Mouse (Mus musculus) heart, embryonic 13.5 days (tissue): ENCODE data around the gene Gm1553. TPM values are rescaled to one million over a fixed set of nuclear protein-coding genes. Genes with fewer than 3 reads are reported as not detected.

Experiments
- ATAC-seq: fragments of 200-750 bp; cut with Nextera tagmentation; 2 replicates; pipeline ENCODE4 v1.8.0; 2017; ENCODE audit warnings: moderate TSS enrichment; ENCODE audit not compliant: insufficient number of reproducible peaks, low FRiP score, low TSS enrichment; ENCODE audit errors: extremely low read depth
- H3K27ac ChIP-seq: fragments of 300-500 bp; sonication (generic); replicated peaks from 2 replicates; pipeline ENCODE4 v1.5.1; 2015; ENCODE audit warnings: moderate library complexity, mild to moderate bottlenecking, inconsistent platforms
- H3K27me3 ChIP-seq: fragments of 300-500 bp; sonication (generic); replicated peaks from 2 replicates; pipeline ENCODE4 v1.6.1; 2015; ENCODE audit warnings: mild to moderate bottlenecking, inconsistent platforms
- H3K36me3 ChIP-seq: fragments of 300-500 bp; sonication (generic); 2 replicates; pipeline ENCODE4 v1.6.1; 2015; ENCODE audit warnings: mild to moderate bottlenecking, inconsistent platforms
- H3K4me1 ChIP-seq: fragments of 300-500 bp; sonication (generic); 2 replicates; pipeline ENCODE4 v1.6.1; 2015; ENCODE audit warnings: inconsistent platforms
- H3K4me2 ChIP-seq: fragments of 300-500 bp; sonication (generic); 2 replicates; pipeline ENCODE4 v1.6.1; 2015; ENCODE audit warnings: inconsistent platforms, mild to moderate bottlenecking, moderate library complexity
- H3K4me3 ChIP-seq: fragments of 300-500 bp; sonication (generic); 2 replicates; pipeline ENCODE4 v1.5.1; 2015; ENCODE audit warnings: moderate library complexity, mild to moderate bottlenecking, inconsistent platforms
- H3K9ac ChIP-seq: fragments of 300-500 bp; sonication (generic); 2 replicates; pipeline ENCODE4 v1.6.1; 2015; ENCODE audit warnings: inconsistent platforms, mild to moderate bottlenecking, moderate library complexity
- H3K9me3 ChIP-seq: fragments of 300-500 bp; sonication (generic); 2 replicates; pipeline ENCODE4 v1.6.1; 2016; ENCODE audit warnings: inconsistent platforms
- WGBS: fragments of 180-500 bp; shearing (Covaris S2); methylation state at CpG from one replicate; pipeline ENCODE4 v1.1.7; 2015; ENCODE audit warnings: mixed read lengths; 5-methylcytosine and 5-hydroxymethylcytosine counted together
- polyA plus RNA-seq: library from polyadenylated mRNA; unstranded; fragments of >200 nt; fragmentation: Nextera tagmentation; extraction: Ambion mirVana; gene quantifications from 2 replicates; pipeline ENCODE4 v1.2.1, GENCODE M21; 2015

The Gm1553 gene
- not detected in 2 replicates for polyA plus RNA-seq

GRCm38 (mm10) chr10:82492518-82492917 lies at the start of gene Gm1553:
Gene Gm1553, minus strand, starts transcription at chr10:82492618.
- no peak within 1 kb of the TSS for H3K27ac ChIP-seq
- no peaks in the 10 kb centered on the region for H3K9me3 ChIP-seq
- no peak within 1 kb of the TSS for H3K4me2 ChIP-seq
- no peak within 1 kb of the TSS for H3K9ac ChIP-seq
- 71% methylated on average over 2 of the region's 2 CpGs for WGBS
- H3K4me3 ChIP-seq = no peak within 1 kb of the TSS
- ATAC-seq = no peak
- no peaks in the 10 kb centered on the region for H3K4me1 ChIP-seq
- H3K27me3 ChIP-seq = no peaks in the 10 kb centered on the region
- H3K36me3 ChIP-seq = no peaks in the 10 kb centered on the region

Other genes starting within 250 kb of the Gm1553 start
- not detected in 2 replicates for gene 4932415D10Rik, start 176.0 kb downstream of the Gm1553 start, polyA plus RNA-seq
- gene Gm4924, start 138.4 kb downstream of the Gm1553 start, polyA plus RNA-seq = 7.7 and 8.4 TPM in 2 replicates
- gene 1190007I07Rik, start 130.6 kb upstream of the Gm1553 start, polyA plus RNA-seq = 35.4 and 40.9 TPM in 2 replicates
- 79.0 and 86.5 TPM in 2 replicates for gene Tdg, start 137.2 kb upstream of the Gm1553 start, polyA plus RNA-seq
- gene Glt8d2, start 198.0 kb upstream of the Gm1553 start, polyA plus RNA-seq = 1.9 and 2.1 TPM in 2 replicates
- 31.3 and 37.0 TPM in 2 replicates for gene Hcfc2, start 203.5 kb upstream of the Gm1553 start, polyA plus RNA-seq